Mouse (Mus musculus) natural killer cell, adult 2 months (primary cell): Measurements from ENCODE around the gene Galnt16.

Experiments used
- DNase-seq, 2 experiments: peaks; one replicate each; pipeline ENCODE4 v3.0.0; 2022; ENCODE audit warnings: low spot score in 2 of 2

The Galnt16 gene

GRCm38 (mm10) chr12:80668391-80668790 lies 150.3 kb downstream of the Galnt16 start:
- no peak for DNase-seq

GRCm38 (mm10) chr12:80673170-80673569 lies 155.1 kb downstream of the Galnt16 start:
- DNase-seq, result peak; percentile 6 to 8
